Mouse (Mus musculus) embryonic facial prominence, embryonic 11.5 days (tissue): ENCODE data around the gene B3galt5. TPM values are rescaled to one million over a fixed set of nuclear protein-coding genes. Genes with fewer than 3 reads are reported as not detected.

Experiments
- ATAC-seq: fragments of 200-750 bp; cut with Nextera tagmentation; replicated peaks from 2 replicates; pipeline ENCODE4 v1.8.0; 2017; ENCODE audit warnings: low read depth; ENCODE audit not compliant: insufficient number of reproducible peaks, low FRiP score, low TSS enrichment
- DNase-seq: peaks from one replicate; pipeline ENCODE4 v3.0.0-alpha.2; 2015; ENCODE audit warnings: low spot score
- H3K27ac ChIP-seq: fragments of 300-500 bp; sonication (generic); replicated peaks from 2 replicates; pipeline ENCODE4 v1.5.1; 2014; ENCODE audit warnings: mild to moderate bottlenecking, low read depth, low read length, control low read depth
- H3K27me3 ChIP-seq: fragments of 300-500 bp; sonication (generic); 2 replicates; pipeline ENCODE4 v1.6.1; 2014; ENCODE audit warnings: mild to moderate bottlenecking, low read length, moderate library complexity, mixed read lengths; ENCODE audit not compliant: control insufficient read depth, insufficient read depth
- H3K36me3 ChIP-seq: fragments of 300-500 bp; sonication (generic); replicated peaks from 2 replicates; pipeline ENCODE4 v1.6.1; 2014; ENCODE audit warnings: low read depth, mild to moderate bottlenecking, low read length, moderate library complexity, mixed read lengths; ENCODE audit not compliant: control insufficient read depth, insufficient read depth
- H3K4me1 ChIP-seq: fragments of 300-500 bp; sonication (generic); 2 replicates; pipeline ENCODE4 v1.6.1; 2014; ENCODE audit warnings: low read length, mixed read lengths; ENCODE audit not compliant: control insufficient read depth, insufficient read depth
- H3K4me2 ChIP-seq: fragments of 300-500 bp; sonication (generic); 2 replicates; pipeline ENCODE4 v1.6.1; 2014; ENCODE audit warnings: low read depth, mild to moderate bottlenecking, control low read depth, low read length, moderate library complexity
- H3K4me3 ChIP-seq: fragments of 300-500 bp; sonication (generic); 2 replicates; pipeline ENCODE4 v1.5.1; 2014; ENCODE audit warnings: low read depth, low read length, control low read depth
- H3K9ac ChIP-seq: fragments of 300-500 bp; sonication (generic); replicated peaks from 2 replicates; pipeline ENCODE4 v1.6.1; 2014; ENCODE audit warnings: mild to moderate bottlenecking, control low read depth, low read length
- H3K9me3 ChIP-seq: fragments of 300-500 bp; sonication (generic); replicated peaks from 2 replicates; pipeline ENCODE4 v1.6.1; 2016; ENCODE audit warnings: mild to moderate bottlenecking, low read length, inconsistent platforms, mixed read lengths; ENCODE audit not compliant: control insufficient read depth
- WGBS: fragments of 180-500 bp; shearing (Covaris S2); extraction: QIAGEN DNeasy Blood & Tissue Kit; methylation state at CpG from one replicate; pipeline ENCODE4 v1.1.7; 2014; 5-methylcytosine and 5-hydroxymethylcytosine counted together
- polyA plus RNA-seq: library from polyadenylated mRNA; unstranded; fragments of >200 nt; fragmentation: Nextera tagmentation; extraction: Ambion mirVana; gene quantifications from 2 replicates; pipeline ENCODE4 v1.2.1, GENCODE M21; 2014

The B3galt5 gene
- polyA plus RNA-seq, 1 experiment from 2014 or later = 1.2 TPM

DNA sequence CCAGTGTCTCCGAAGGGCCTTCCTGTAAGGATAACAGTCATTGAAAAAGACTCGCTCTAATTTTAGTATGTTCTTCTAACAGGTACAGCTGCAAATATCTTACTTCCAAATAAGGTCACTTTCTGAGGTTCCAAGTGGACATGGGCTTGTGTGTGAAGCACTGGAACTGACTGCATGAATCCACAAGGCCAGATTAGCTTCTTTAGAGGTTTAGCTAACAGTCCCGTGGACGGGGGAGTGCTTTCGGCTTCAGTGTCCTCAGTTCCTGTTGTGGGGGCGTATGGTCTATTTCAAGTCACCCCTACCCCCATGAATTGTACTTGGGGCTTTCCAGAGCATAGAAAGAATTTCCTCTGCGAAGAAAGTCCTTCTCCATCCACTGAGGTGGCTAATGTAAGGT lies 24.7 kb upstream of the B3galt5 start:
- Histone ChIP-seq H3K36me3 (no peaks in the 10 kb centered on the region), H3K27me3 (no peaks in the 10 kb centered on the region), H3K9me3 (no peaks in the 10 kb centered on the region), H3K9ac (no peak overlapping the region), H3K4me2 (no peak overlapping the region), H3K4me1 (no peaks in the 10 kb centered on the region), H3K4me3 (no peak overlapping the region), H3K27ac (no peak overlapping the region)
- 83% methylated on average over 7 of the region's 7 CpGs for WGBS
- ATAC-seq (no peak), DNase-seq (no peak)

DNA sequence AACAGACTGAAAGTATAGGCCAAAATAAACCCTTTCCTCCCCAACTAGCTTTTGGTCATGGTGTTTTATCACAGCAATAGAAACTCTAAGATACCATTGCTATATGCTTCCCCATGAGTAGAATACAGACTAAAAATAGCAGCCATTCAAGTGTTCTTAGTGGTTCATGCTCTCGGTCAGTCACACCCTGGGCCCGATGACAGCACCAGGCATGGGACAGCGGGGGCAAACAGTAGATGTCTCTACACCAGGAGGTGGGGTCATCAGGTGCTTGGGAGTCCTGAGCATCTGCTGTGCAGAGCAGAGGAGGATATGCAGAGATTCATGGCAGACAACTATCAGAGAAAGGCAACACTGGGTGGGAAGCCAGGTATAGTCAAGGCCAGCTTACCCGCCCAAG lies 22.6 kb upstream of the B3galt5 start:
- H3K9me3 ChIP-seq = no peaks in the 10 kb centered on the region
- no peak overlapping the region for H3K4me3 ChIP-seq
- 92% methylated on average over 4 of the region's 4 CpGs for WGBS
- no peaks in the 10 kb centered on the region for H3K27me3 ChIP-seq
- ATAC-seq (no peak), DNase-seq (no peak)
- no peaks in the 10 kb centered on the region for H3K36me3 ChIP-seq
- H3K27ac ChIP-seq = no peak overlapping the region
- no peaks in the 10 kb centered on the region for H3K4me1 ChIP-seq
- no peak overlapping the region for H3K9ac ChIP-seq
- H3K4me2 ChIP-seq = no peak overlapping the region

DNA sequence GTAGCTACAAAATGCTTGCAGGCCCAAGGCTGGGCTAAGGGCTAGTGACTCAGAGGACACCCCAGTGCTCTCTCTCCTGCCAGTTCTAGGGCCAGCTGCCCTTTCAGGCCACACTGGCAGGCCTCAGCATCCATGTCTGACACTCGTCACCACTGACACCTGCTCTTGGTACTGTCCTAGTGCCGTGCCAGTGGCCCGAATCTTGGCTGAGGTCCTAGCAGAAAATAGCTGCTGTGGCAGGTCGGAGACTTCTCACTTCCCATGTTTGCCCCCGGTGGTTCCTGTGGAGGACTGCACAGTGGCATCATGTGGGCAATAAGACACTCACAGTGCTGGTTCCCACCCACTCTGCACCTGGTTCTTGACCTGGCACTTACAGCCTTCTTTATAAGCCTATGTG lies 14.1 kb upstream of the B3galt5 start:
- H3K36me3 ChIP-seq = no peaks in the 10 kb centered on the region
- H3K4me3 ChIP-seq = no peak overlapping the region
- H3K4me2 ChIP-seq = no peak overlapping the region
- no peaks in the 10 kb centered on the region for H3K4me1 ChIP-seq
- H3K9me3 ChIP-seq = no peaks in the 10 kb centered on the region
- H3K27ac ChIP-seq = no peak overlapping the region
- 83% methylated on average over 5 of the region's 5 CpGs for WGBS
- no peak overlapping the region for H3K9ac ChIP-seq
- DNase-seq = no peak
- H3K27me3 ChIP-seq = no peaks in the 10 kb centered on the region
- no peak for ATAC-seq

DNA sequence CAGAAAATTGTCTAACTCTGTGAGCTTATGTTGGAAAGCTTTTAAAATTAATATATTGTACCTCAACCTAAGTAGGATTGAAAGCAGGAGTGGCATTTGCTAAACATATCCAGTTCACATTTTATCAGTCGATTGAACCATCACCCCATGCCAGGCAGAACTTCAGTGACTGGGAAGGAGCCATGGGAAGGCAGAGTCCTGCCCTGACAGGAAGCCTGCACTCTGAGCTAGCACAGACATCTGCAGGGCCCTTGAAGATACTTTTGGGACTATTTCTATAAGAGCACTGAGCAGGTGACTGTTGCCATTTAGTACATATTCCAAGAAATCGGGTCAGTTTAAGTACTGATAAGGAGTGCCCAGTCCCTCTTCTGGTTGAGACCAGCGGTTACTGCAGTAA lies 13.6 kb upstream of the B3galt5 start:
- H3K27ac ChIP-seq = no peak overlapping the region
- ATAC-seq (no peak), DNase-seq (no peak)
- H3K9ac ChIP-seq = no peak overlapping the region
- H3K4me2 ChIP-seq = no peak overlapping the region
- WGBS = 78% methylated on average over 3 of the region's 3 CpGs
- no peaks in the 10 kb centered on the region for H3K4me1 ChIP-seq
- no peaks in the 10 kb centered on the region for H3K9me3 ChIP-seq
- no peaks in the 10 kb centered on the region for H3K27me3 ChIP-seq
- H3K4me3 ChIP-seq = no peak overlapping the region
- no peaks in the 10 kb centered on the region for H3K36me3 ChIP-seq

DNA sequence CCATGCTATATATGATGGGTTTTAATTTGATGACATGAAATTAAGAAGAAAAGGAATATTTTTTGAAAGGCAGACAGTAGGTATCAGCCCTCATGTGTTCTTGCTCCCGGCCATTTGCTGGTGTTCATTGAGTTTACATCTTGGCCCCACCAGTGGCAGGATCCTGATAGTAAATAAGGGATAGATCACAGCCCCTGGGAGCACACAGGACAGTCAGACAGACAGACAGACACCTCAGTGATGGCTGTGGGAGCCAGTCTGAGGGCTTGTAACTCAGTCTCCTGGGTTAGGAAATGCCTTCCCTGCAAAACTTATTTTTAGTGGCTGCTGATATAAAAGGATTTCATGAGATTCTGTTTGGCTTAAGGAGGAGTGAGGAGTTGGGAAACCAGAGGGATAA lies 13.1 kb upstream of the B3galt5 start:
- H3K36me3 ChIP-seq = no peaks in the 10 kb centered on the region
- H3K27me3 ChIP-seq = no peaks in the 10 kb centered on the region
- ATAC-seq (no peak), DNase-seq (no peak)
- no peak overlapping the region for H3K27ac ChIP-seq
- WGBS = 75% methylated on average over 1 of the region's 1 CpGs
- H3K4me1 ChIP-seq = no peaks in the 10 kb centered on the region
- no peak overlapping the region for H3K4me3 ChIP-seq
- no peak overlapping the region for H3K4me2 ChIP-seq
- H3K9me3 ChIP-seq = no peaks in the 10 kb centered on the region
- no peak overlapping the region for H3K9ac ChIP-seq

DNA sequence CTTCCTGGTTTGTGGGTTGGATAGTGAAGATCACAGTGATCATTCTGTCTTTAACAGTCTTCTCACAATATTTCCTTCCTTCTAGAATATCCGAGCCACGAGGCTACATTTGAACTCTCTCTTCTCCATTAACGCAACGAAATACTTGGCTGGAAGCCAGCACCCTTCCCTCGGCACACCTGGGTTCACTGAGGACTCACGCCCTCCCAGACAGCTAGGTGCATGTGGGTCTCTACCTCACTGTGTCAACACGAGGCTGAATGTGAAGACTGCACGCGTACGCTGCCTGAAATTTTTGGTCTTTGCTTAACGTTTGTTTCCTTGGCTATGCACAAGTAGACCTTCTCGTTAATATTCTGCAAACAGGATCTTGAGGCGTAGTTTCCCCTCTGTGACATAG lies 7.2 kb upstream of the B3galt5 start:
- no peaks in the 10 kb centered on the region for H3K9me3 ChIP-seq
- H3K4me2 ChIP-seq = no peak overlapping the region
- no peak overlapping the region for H3K9ac ChIP-seq
- H3K4me3 ChIP-seq = no peak overlapping the region
- no peaks in the 10 kb centered on the region for H3K27me3 ChIP-seq
- no peak for DNase-seq
- no peaks in the 10 kb centered on the region for H3K36me3 ChIP-seq
- 84% methylated on average over 13 of the region's 13 CpGs for WGBS
- no peaks in the 10 kb centered on the region for H3K4me1 ChIP-seq
- H3K27ac ChIP-seq = no peak overlapping the region
- no peak for ATAC-seq

DNA sequence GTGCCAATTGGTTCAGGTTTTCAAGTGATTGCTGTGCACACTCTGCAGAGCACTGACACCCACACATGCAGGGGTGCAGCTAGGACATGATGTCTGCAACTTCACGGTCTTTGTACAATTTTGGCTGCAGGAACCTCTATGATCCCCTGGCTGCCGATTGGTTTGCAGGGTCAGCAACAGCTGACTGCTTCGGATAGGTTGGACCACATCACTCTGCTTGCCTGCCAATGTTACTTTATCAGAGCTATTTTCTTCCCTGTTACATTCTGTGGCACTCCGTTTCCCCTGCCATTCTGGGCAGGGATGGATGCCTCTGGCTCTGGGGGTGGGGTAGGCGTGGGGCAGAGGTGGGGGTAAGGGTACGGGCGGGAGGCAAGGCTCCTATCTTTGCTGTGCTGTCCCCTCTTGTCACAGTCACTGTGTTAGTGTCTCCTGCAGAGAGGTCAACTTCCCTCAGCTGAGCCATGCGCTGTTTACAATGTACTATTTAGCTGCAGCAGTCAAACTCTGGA lies 6.5 kb upstream of the B3galt5 start:
- H3K27ac ChIP-seq = no peak overlapping the region
- no peaks in the 10 kb centered on the region for H3K9me3 ChIP-seq
- no peaks in the 10 kb centered on the region for H3K4me1 ChIP-seq
- no peaks in the 10 kb centered on the region for H3K36me3 ChIP-seq
- H3K4me2 ChIP-seq = no peak overlapping the region
- no peaks in the 10 kb centered on the region for H3K27me3 ChIP-seq
- no peak for ATAC-seq
- no peak overlapping the region for H3K4me3 ChIP-seq
- H3K9ac ChIP-seq = no peak overlapping the region
- DNase-seq = no peak
- 61% methylated on average over 8 of the region's 8 CpGs for WGBS

DNA sequence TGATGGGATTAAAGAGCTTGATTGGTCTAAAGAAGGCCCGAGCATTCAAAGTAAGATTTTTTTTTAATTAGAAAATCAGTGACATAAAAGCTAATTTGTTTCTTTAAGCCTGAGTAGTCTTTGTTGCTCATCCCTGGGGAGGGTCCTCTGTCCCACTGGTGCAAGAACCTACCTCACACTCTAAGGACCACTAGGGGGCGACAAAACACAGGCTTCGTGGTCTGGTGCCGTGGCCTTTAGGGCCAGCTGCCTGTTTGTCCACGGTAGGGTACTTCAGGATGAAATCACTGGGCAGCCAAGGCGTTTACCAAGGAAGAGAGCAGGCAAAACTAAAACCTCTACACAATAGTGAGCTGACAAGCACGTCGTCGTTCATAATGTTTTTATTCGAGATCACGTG lies 5.2 kb upstream of the B3galt5 start:
- Histone ChIP-seq H3K4me1 (no peaks in the 10 kb centered on the region), H3K9ac (no peak overlapping the region), H3K4me2 (no peak overlapping the region), H3K36me3 (no peaks in the 10 kb centered on the region), H3K9me3 (no peaks in the 10 kb centered on the region), H3K4me3 (no peak overlapping the region), H3K27me3 (no peaks in the 10 kb centered on the region), H3K27ac (no peak overlapping the region)
- DNase-seq (peak; percentile 91), ATAC-seq (peak; percentile 79)
- 32% methylated on average over 11 of the region's 11 CpGs for WGBS
